Mouse (Mus musculus) thymus, postnatal 0 days (tissue): Measurements from ENCODE around the gene Elfn1. TPM values are rescaled to one million over a fixed set of nuclear protein-coding genes. Genes with fewer than 3 reads are reported as not detected.

ENCODE experiments used
- DNase-seq: peaks from one replicate; pipeline ENCODE4 v3.0.0-alpha.2; 2015; ENCODE audit warnings: low spot score
- polyA plus RNA-seq: library from polyadenylated mRNA; unstranded; fragments of >200 nt; fragmentation: Nextera tagmentation; extraction: Ambion mirVana; gene quantifications from 2 replicates; pipeline ENCODE4 v1.2.1, GENCODE M21; 2015

Elfn1 gene
- polyA plus RNA-seq: 0.21 and 0.35 TPM in 2 replicates

DNA sequence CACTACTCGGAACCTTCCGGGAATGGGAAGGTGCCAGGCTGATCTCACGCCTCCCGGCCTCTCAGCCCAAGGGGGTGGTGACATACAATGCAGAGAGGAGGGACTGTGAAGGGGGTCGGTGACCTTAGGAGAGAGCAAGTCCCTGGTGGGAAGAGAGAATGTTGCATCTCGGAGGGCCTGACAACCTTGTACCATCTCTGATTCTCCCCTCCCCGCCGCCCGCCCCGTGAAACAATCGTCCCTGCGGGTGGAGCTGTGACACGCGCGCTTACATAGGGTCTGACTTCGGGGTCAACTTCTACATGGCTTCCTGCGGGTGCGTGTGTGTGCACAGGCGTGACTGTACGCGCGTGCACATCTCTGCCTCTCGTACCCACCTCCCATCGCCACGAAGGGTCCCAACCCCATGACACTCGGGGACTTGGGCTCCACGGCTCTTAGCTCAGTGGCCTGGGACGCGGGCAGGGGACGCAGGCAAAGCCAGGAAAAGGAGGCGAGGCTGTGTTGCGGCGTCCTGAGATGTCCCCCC is at the start of gene Elfn1:
Gene Elfn1, plus strand, starts transcription at position 230 of the 529 bp plus-strand sequence.
- DNase-seq: peak; percentile 11

GRCm38 (mm10) chr5:139860328-139861104 is 47.2 kb upstream of the Elfn1 start:
- no peak for DNase-seq

DNA sequence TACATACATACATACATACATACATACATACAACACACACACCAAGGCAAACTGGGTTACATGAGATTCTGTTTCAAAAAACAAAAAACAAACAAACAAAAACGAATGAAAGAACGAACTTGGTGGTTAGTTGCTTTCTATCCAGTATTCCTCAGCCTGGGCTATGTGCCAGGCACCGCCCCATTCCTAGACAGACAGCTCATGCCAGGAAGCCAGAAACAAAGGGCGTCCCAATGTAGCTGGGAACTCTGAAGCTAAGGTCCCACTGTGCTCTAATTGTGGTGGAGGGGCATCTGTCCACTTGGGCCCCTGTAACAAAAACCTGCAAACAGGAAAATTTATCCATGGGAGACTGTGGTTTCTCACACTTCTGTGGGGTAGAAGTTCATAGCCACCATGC is 45.0 kb upstream of the Elfn1 start:
- DNase-seq: no peak

DNA sequence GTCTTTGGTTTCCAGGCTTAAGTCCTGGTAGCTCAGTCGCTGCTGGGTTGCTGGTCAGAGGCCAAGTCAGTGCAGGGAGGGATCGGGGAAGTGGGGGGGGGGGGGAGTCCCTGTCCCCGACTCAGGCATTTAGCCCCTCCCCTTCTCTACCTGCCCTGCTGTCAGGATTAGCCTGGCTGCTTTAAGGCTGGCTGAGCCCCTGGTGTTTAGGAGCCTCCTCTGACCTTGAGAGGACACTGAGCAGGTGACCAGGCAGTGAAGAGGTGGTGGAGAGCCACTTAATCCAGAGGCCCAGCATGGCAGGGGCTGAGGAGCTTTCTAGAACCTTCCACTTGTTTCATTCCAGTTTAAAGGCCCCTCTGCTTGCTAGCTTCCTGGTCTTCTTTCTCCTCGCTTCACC is 36.9 kb upstream of the Elfn1 start:
- no peak for DNase-seq

GRCm38 (mm10) chr5:139871526-139871925 is 36.2 kb upstream of the Elfn1 start:
- no peak for DNase-seq

- no peak for DNase-seq
These were observed 30.2 kb upstream of the Elfn1 start for GRCm38 (mm10) chr5:139877563-139877962.

DNA sequence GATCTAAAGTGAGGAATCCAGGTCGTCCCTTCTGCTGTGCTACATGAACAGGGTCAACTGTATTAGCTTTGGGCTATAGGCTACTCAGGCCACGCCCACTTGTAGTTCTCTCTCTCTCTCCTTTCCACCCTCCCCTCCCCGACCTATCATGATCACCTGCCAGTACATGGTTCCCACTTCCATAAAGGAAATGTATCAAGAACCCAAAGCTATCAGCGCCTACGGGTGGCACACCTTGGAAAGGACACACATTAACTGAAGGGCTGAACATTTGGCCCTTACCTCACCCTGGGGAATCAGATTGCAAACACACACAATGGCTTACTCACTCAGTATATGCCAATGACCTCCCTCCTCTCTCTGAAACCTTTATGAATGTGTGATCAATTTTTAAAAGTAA is 28.0 kb upstream of the Elfn1 start:
- no peak for DNase-seq

GRCm38 (mm10) chr5:139881161-139881560 is 26.6 kb upstream of the Elfn1 start:
- no peak for DNase-seq

DNA sequence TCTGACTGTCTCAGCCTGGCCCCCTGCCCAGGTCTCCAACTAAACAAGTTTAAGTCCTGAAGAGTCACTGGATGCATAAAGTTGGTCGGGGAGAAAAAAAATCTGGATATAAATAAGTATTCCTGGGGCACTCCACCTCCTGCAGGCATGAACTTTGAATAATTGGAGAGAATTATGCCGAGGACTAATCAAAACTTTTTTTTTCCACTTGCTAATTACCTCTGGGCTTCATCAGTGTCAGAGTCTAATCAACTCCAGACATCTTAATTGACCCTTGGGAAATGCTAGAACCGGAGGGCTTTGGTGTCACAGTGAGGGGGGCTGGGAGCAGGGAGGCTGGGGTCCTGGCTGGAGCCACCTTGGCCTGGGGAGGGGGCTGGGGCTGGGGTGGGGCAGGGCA is 19.1 kb upstream of the Elfn1 start:
- no peak for DNase-seq

GRCm38 (mm10) chr5:139889370-139889769 is 18.4 kb upstream of the Elfn1 start:
- DNase-seq: no peak

- no peak for DNase-seq
These were observed 15.3 kb upstream of the Elfn1 start for GRCm38 (mm10) chr5:139892326-139892994.

- no peak for DNase-seq
These were observed 14.8 kb upstream of the Elfn1 start for GRCm38 (mm10) chr5:139892995-139893345.

DNA sequence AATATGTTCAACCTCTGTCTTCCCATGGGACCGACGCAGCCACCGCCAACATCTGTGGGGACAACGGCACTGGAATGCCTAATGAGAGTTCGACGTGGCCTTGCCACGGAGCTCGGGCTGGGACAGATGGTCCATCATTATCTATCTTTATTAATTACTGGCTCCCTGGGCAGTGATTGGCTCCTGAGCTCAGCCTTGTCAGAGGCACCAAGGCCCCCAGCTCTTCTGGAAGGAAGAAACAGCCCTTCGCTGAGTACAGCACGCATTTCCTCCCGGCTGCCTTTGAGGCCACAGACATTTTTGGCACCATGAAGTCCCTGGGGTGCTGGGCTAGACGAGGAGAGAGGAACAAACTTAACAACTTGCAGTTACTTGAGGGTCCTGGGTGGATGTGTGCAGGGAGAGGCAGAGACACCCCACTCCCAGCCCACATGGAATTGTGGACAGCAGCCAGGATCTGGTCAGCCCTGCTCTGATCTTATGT is 13.7 kb upstream of the Elfn1 start:
- no peak for DNase-seq

DNA sequence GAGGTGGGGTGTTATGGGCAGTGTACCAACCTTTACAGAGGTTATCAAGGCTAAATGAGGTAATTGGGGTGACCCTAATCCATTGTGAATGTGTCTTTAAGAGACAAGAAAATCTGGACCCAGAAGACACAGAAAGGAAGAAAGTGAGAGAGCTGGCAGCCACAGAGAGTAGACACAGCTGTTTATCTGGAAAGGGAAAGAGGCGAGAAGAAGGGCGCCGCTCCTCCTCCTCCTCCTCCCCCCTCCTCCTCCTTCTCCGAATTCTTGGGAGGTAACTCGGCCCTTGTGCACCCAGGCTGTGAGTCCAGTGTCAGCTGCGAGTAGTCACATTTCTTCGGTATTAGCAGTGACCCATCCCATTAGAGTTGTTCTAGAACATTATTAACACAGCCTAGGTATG is 8.7 kb upstream of the Elfn1 start:
- no peak for DNase-seq

DNA sequence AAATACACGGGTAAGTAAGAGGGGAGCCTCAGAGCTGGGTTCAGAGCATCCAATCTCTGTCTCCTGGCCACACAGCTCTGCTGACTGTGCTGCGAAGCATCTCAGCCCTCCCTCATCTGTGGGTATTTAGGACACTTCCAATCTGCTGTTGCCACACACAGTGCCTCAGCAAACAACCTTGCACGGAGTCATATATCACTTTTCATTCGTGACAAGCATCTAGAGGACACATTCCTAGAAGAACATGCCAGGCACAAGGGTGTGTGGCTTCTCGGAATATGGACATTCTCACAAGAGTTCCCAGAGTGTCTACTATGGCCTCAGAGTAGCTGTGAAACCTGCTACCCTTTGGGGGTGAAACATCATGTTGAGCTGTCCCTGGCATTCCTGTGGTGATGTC is 2.6 kb upstream of the Elfn1 start:
- DNase-seq: no peak

DNA sequence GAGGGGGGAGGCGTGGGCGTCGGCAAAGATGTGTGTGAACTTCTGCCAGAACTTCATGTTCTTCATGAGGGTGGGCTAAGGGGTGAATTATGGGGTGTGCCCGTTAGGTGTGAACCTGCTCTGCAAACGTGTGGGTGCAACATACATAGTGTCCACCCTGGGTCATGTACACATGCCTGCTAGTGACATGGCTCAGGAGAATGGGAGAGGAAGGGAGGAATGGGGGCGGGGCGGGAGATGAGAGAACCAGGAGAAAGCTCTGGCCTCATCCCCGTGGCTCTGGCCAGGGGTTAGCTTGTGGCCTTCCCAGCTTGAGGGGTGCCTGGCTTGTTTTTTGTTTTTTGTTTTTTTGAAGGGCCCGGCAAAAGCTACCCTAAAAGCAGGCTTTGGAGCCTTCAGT is 1.2 kb upstream of the Elfn1 start:
- no peak for DNase-seq

DNA sequence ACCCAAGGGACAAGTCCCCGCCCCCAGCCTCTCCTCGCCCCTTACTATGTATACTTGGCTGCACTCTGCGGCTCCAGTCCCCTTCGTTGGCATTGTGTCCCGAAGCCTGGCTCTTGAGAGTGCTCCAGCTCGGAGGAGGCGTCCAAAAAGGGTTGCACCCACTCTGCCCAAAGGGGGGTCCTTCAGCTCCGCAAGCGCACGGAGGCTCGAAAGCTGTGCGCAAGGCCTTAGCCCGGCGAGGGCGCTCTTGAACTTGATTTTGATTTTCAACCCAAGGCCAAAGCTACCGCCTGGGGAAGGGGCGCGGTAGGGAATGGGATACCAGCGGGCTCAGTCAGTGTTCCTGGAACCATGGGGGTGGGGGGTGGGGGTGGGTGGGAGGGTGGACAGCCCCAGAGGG is 502 bp upstream of the Elfn1 start:
- peak; percentile 33 for DNase-seq

DNA sequence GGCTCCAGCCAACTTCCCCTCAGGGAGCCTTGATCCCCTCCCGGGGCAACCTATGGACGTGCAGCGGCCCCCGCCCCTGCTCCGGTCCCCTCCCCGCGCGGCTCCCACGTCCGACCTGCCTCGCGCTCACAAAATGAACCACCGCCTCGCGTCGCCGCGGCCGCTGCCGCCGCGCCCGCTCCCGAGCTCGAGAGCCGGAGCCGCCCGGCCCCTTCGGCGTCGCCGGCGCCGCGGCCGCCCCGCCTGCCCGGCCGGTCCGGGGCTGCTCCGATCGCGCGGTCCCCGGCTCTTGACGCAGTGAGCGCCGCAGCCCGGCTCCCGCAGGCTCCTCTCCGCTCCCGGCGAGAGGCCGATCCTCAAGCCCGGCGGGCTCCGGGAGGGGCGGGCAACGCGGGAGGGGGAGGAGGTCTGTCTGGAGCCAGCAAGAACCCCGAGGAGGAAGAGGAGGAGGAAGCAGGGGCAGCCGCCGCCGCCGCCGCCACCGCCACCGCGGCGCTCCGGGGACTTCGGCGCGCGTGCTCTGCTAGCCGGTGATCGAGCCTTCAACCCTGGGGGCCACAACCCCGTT is 584 bp downstream of the Elfn1 start:
- DNase-seq: no peak

- no peak for DNase-seq
These were observed 1.3 kb downstream of the Elfn1 start for GRCm38 (mm10) chr5:139908811-139909627.

DNA sequence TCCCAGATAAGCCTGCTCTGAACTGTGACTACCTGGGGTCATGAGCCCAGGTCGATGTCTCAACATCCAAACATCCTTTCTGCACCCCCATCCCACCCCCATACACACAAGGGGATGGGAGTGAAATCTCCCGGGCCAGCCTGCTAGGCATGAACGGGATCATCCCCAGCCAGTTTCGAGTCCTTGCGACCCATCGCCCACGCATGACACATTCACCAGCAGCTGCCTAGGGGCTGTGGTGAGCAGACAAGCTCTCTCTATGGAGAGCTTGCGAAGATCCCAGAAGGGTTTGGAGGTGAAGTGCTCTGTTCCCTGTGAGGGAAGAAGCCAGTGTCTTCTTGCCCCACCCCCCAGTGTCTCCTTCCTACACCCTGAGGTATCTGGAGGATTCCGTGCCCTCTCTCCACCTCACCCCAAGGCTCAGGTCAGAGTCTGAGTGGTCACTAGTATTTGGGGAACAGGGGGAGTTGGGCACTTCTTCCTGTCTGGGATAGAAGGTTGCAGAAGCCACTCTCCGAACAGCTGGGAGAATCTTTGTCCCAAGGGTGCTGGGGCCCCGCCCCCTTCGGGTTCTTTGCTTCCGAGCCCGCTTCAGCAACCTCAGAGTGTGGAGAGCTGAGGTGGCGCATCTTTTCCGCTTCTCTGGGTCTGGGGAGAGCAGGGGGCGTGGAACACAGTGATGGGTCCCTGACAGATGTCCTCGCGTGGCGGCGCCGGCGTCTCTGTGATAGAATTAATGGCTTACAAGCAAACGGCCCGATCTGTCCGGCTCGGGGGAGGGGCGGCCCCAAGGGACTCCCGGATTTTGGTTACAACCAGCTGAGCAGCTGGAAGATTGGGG is 2.2 kb downstream of the Elfn1 start:
- DNase-seq: no peak
